Mouse (Mus musculus): ENCODE measurements at regions not wholly inside any gene's neighbourhood (a gene's known extent, or its start where the extent isn't known, plus 50 kb on each side); places are given as distances from the start of the nearest gene placed in this dataset.

- 84% methylated on average over 5 of the region's 5 CpGs for WGBS
- no peak for ATAC-seq
- Histone ChIP-seq H3K27me3 (replicated peaks) (no peaks in the 10 kb centered on the region), H3K27ac (no peak overlapping the region), H3K4me1 (replicated peaks) (no peaks in the 10 kb centered on the region), H3K9me3 (no peaks in the 10 kb centered on the region), H3K9ac (no peak overlapping the region), H3K4me3 (replicated peaks) (no peak overlapping the region), H3K36me3 (no peaks in the 10 kb centered on the region), H3K4me2 (replicated peaks) (no peak overlapping the region)
These were observed 547.4 kb downstream of the Abca13 start for GRCm38 (mm10) chr11:9739098-9739497.

DNA sequence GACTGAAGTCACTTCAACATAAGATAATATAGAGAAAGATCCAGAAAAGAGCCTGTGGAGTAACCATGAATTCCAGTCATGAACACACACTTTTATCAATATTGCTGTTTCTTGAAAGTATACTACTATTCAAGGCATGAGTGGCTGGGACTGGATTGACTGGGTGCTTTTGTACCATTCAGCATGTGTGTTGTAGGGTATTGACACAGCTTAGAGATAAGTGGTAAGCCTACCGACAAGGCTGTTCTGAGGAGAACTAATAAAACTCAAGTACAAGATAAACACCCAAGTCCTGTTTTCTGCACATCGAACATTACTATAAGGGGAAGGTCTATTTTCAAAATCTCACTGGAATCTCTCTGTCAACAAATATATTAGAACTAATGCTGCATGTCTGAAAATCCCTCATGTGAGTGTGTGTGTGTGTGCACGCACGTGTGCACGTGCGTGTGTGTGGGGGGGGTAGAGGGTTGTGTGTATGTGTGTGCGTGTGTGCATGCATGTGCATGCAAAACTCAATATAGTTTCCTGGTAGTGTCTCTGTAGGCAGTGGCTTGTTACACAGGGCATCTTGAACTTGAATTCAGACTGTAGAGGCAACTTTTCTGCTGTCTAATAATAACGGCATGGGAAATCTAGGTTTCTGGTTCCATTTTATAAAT is 588.6 kb downstream of the Abca13 start:
- no peaks in the 10 kb centered on the region for H3K36me3 ChIP-seq
- no peak overlapping the region for H3K9ac ChIP-seq
- no peaks in the 10 kb centered on the region for H3K9me3 ChIP-seq
- no peak overlapping the region for H3K27ac ChIP-seq
- no peaks in the 10 kb centered on the region for H3K27me3 ChIP-seq (replicated peaks)
- ATAC-seq = peak; percentile 81
- H3K4me3 ChIP-seq (replicated peaks) = no peak overlapping the region
- no peak overlapping the region for H3K4me2 ChIP-seq (replicated peaks)
- WGBS = 72% methylated on average over 8 of the region's 8 CpGs
- no peaks in the 10 kb centered on the region for H3K4me1 ChIP-seq (replicated peaks)

GRCm38 (mm10) chr11:9793175-9793828 is 601.6 kb downstream of the Abca13 start:
- Histone ChIP-seq H3K27me3 (replicated peaks) (no peaks in the 10 kb centered on the region), H3K4me2 (replicated peaks) (no peak overlapping the region), H3K4me1 (replicated peaks) (no peaks in the 10 kb centered on the region), H3K4me3 (replicated peaks) (no peak overlapping the region), H3K36me3 (no peaks in the 10 kb centered on the region), H3K27ac (no peak overlapping the region), H3K9ac (no peak overlapping the region), H3K9me3 (no peaks in the 10 kb centered on the region)
- WGBS = 69% methylated on average over 2 of the region's 2 CpGs
- ATAC-seq = peak; percentile 56; the same call in 1 of the 2 replicates

GRCm38 (mm10) chr11:9839636-9840035 is 647.9 kb downstream of the Abca13 start:
- no peaks in the 10 kb centered on the region for H3K4me1 ChIP-seq (replicated peaks)
- no peak overlapping the region for H3K4me2 ChIP-seq (replicated peaks)
- H3K9ac ChIP-seq = no peak overlapping the region
- H3K4me3 ChIP-seq (replicated peaks) = no peak overlapping the region
- no peaks in the 10 kb centered on the region for H3K36me3 ChIP-seq
- no peak overlapping the region for H3K27ac ChIP-seq
- no peaks in the 10 kb centered on the region for H3K9me3 ChIP-seq
- no peaks in the 10 kb centered on the region for H3K27me3 ChIP-seq (replicated peaks)
- ATAC-seq = no peak

GRCm38 (mm10) chr11:9868454-9869130 is 676.9 kb downstream of the Abca13 start:
- no peaks in the 10 kb centered on the region for H3K9me3 ChIP-seq
- ATAC-seq = no peak

More at GRCm38 (mm10) chr11:9868454-9869130, 676.9 kb downstream of the Abca13 start:
- no peak overlapping the region for H3K27ac ChIP-seq
- H3K9ac ChIP-seq = no peak overlapping the region
- H3K27me3 ChIP-seq (replicated peaks) = no peaks in the 10 kb centered on the region
- no peak overlapping the region for H3K4me3 ChIP-seq (replicated peaks)
- no peaks in the 10 kb centered on the region for H3K36me3 ChIP-seq
- WGBS = 76% methylated on average over 2 of the region's 2 CpGs
- H3K4me1 ChIP-seq (replicated peaks) = no peaks in the 10 kb centered on the region
- H3K4me2 ChIP-seq (replicated peaks) = no peak overlapping the region
